Mouse (Mus musculus) 416B (cell line): ENCODE data around the gene Arfip1.
"Not testable (repeated sequence)": the region's sequence is repeated elsewhere in the genome, so short reads cannot be mapped to it uniquely, and the experiment has no call there.

ENCODE experiments used
- DNase-seq: peaks from one replicate; pipeline ENCODE4 v3.0.0; 2011; ENCODE audit warnings: low read depth

Gene Arfip1

GRCm38 (mm10) chr3:84570501-84570900, 11.9 kb downstream of the Arfip1 start:
- DNase-seq = no peak

GRCm38 (mm10) chr3:84569587-84569986, 12.8 kb downstream of the Arfip1 start:
- no peak for DNase-seq

DNA sequence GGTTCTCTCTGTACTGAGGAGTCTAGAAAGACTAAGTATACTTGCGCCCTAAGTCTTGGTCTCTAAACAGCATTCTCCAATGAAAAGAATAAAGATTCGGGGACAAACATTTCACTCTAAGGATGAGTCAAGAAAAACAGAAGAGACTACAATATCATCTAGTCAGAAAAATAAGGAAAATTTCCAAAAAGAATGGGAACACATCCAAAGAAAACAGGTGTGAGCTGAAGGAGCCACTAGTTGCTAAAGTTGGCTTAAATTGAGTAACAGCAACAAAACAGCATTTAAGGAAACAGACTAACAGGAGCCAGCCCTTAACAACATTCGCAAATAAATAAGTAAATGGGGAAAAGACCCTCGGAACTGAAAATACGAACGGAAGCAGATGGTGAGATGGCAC, 13.9 kb downstream of the Arfip1 start:
- DNase-seq = no peak

GRCm38 (mm10) chr3:84563415-84563814, 19.0 kb downstream of the Arfip1 start:
- DNase-seq = no peak

DNA sequence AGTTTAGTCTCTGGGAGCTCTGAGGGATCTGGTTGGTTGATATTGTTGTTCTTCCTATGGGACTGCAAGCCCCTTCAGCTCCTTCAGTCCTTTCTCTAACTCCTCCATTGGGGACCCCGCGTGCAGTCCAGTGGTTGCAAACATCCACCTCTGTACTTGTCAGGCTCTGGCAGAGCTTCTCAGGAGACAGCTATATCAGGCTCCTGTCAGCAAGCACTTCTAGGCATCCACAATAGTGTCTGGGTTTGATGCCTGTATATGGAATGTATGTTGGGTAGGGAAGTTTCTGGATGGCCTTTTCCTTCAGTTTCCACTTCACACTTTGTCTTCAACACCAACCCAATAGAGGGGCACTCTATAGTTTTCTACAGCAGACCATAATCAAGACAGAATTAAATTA, 19.5 kb downstream of the Arfip1 start:
- DNase-seq = not testable (repeated sequence)

GRCm38 (mm10) chr3:84558301-84558700, 24.1 kb downstream of the Arfip1 start:
- no peak for DNase-seq

- no peak for DNase-seq
Measured at GRCm38 (mm10) chr3:84555780-84556179, 26.6 kb downstream of the Arfip1 start.

DNA sequence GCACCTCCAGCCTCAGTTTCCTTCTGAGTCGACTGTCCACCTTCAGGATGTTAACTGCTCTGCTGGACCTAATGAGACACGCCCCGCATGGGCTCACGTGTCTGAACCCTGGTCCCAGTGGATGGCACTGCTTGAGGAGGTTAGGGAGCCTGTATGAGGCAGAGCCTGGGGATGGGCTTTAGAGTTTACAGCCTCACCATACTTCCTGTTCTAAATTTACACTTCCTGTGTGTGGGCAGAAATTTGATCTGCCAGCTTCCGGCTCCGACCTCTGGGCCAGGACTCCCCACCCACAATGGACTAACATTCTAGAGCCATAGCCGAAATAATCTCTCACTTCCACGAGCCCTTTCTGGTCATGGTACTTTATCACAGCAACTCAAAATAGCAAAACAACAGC, 35.2 kb downstream of the Arfip1 start:
- peak; percentile 78 for DNase-seq

- DNase-seq = peak; percentile 72
Measured at GRCm38 (mm10) chr3:84542450-84542849, 40.0 kb downstream of the Arfip1 start.

DNA sequence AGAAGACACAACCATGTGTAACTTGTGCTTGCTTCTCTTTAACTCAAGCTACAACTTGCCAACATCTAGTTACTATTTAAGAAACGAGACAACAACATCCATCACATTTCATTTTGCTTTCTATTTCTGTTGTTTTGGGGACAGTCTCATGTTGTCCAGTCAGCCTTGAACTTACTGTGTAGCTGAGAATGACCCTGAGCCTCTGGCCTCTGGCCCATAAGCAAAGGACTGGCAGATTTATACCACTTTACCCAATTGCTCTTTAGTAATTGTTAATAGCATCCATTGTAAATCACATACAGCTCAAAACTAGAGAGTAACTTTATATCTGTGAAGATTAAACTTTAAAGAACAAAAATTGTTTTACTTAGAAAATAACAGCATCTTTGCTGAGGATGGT, 40.5 kb downstream of the Arfip1 start:
- DNase-seq = no peak

DNA sequence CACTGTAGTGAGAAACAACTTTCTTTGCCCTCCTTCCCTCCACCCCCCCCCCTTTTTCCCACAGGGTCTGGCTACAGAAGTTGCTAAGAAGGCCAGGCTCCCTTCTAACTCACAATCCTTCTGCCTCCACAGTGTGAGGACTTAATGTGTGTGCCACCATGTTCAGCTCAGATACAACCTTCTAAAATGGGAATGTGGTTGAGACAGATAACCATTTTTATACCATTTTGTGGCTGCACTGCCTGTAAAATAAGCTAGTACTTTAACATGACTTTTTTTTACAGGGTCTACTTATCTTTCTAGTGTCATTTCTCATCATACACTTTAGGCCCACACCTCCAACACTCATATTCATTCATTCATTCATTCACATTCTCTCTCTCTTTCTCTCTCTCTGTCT, 41.8 kb downstream of the Arfip1 start:
- no peak for DNase-seq

DNA sequence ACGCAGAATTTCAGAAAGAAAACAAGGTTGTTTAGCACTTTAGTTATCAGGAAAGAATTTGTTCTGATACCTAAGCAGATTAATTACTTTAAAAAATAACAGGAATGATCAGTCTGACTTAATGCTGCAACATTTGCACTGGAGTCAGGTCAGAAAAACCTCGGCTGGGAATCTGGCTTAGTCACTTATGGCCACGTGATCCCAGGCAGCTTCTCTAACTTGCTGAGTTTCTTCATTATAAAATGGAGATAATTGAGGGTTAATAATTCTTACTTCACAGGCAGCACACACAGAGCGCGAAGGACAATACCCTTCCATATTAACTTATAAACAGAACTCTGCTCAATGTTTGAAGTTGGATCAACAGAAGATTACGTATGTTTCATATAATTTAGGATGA, 45.4 kb downstream of the Arfip1 start:
- DNase-seq = no peak

GRCm38 (mm10) chr3:84533227-84533626, 49.2 kb downstream of the Arfip1 start:
- no peak for DNase-seq

- DNase-seq = no peak
Measured at GRCm38 (mm10) chr3:84529021-84529420, 53.4 kb downstream of the Arfip1 start.

DNA sequence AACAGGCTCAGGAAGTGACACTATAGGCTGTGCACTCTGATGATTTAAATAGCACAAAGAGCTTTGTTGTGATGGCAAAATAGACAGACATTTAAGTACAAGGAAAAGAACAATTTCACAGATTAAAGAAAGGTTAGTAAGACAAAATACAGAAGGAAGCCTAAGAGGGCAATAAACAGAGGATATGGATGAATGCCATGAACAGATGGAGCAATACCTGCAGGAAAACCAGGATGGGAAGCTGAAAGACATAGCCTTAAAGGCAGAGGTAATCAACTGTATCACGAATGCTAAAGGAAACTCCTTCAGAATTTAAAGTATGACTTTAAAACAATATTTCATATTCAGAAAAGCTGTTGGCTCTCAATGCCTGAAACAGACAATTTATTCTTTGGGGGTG, 57.5 kb downstream of the Arfip1 start:
- no peak for DNase-seq

GRCm38 (mm10) chr3:84516163-84516562, 66.3 kb downstream of the Arfip1 start:
- DNase-seq = no peak

DNA sequence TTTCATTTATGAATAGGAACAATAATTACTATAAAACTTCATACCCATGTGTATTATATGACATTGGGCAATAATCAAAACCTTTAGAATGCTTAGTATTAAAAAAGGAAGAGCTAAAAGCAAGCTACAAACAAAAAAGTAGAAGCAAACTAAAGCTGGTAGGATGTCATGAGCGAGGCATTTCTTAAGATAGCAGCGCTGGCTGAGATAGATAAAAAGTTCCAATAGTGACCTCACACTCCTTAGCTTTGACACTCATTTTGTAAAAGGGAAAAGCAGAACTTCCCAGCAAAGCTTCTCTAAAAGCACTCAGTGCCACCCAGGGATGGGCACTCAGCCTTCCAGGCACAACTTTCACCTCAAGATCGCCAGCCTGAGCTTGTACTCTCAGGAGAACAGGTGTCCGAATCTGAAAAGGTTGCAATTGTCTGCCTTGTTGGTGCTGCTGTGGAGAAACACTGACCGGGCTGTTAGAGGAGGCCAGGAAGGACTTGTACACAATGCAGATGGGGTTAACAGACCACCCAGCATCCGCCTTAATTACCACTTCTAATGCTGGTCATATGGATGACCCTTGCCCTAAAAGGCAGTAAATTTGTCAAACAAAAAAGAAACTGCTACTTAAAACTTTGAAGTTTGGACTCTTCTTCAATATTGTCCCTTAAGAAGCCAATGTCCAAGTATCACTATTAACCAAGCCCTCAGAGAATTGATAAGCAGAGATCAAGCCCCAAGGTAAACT, 69.5 kb downstream of the Arfip1 start:
- DNase-seq = no peak

GRCm38 (mm10) chr3:84505193-84505592, 77.2 kb downstream of the Arfip1 start:
- no peak for DNase-seq

DNA sequence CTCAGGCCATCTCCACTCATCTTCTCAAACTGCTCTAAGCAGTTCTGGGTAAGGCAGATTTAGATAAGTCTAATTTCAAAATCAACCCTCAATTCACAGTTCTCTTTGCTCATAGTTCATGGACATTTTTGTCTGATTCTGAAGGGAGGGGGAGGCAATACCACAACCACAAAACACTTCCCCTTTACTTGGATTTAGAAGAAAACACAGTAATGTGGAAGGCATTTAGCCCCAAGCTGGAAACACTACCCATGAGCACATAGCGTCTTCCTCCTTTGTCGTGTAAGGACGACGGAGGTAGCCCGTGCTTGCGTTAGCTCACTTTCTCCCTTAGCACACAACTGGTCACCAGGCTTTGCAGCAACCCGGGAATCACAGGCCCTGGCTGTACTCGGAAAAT, 78.1 kb downstream of the Arfip1 start:
- peak; percentile 78 for DNase-seq

DNA sequence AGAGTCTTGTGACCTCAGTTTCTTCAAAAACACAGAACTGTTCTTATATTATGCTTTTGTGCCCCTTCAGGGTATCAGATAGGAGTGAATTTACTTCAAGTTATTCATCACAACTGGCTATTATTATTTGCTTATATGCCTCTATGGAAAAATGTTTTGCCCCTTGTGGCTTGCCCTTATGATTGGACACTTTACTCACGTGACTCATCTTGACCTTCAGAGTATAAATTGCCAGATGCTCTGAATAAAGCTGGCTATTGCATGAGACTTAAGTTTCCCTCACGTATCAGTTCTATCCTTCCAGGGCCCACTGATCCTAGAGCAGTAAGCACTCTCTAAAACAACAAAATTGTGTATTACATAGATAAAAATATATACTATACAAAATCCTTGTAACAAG, 80.3 kb downstream of the Arfip1 start:
- no peak for DNase-seq

DNA sequence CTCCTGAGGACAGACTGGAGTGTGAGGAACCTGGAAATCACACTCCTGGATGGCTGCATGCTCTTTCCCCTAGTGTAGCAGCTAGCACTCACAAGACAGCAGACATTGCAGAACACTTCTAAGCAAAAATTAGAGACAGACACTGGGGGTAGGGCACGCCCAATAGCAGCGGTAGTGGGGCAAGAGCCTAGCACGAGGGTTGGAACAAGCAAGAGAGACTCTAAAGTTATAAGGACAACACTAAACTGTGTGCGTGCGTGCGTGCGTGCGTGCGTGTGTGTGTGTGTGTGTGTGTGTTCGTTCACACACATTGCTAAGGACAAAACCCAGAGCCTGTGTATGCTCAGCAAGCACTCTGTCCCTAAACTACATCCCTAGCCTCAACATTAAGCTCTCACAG, 81.9 kb downstream of the Arfip1 start:
- no peak for DNase-seq

GRCm38 (mm10) chr3:84497718-84498117, 84.7 kb downstream of the Arfip1 start:
- DNase-seq = no peak

DNA sequence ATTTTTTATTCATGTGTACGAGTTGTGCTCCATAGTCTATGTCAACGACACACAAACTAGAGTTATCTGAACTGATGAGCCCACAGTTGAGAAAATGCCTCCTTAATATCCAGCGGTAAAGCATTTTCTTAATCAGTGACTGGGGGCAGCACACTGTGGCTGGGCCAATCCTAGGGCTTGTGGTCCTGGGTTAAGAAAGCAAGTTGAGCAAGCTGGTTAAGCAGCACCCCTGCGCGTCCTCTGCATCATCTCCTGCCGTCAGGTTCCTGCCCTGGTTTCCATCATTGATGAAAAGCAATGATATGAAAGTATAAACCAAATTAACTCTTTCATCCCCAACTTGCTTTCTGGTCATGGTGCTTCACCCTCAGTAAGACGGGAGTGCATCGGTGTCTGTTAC, 89.8 kb downstream of the Arfip1 start:
- peak; percentile 50 for DNase-seq

- peak; percentile 84 for DNase-seq
Measured at GRCm38 (mm10) chr3:84492148-84492547, 90.3 kb downstream of the Arfip1 start.
